In genomic region chr16:17732021-17732420, GRCm38 (mm10) we compare ENCODE assay signal across 29 mouse cellular contexts. TPM values are rescaled to one million over a fixed set of nuclear protein-coding genes. Genes with fewer than 3 reads are reported as not detected.
DNase-seq lines count a peak whose midpoint lies in the region; ATAC-seq and TF ChIP-seq lines count a peak whose summit lies in the region.
"Had no signal": no experiment of that assay in that cellular context is flagged by ENCODE, and none has a peak within 500 bp of the region (broad histone marks: within the 10 kb centered on the region; RNA-seq: fewer than 3 reads in every experiment).

No protein-coding gene starts in this region.

- DNase-seq in kidney, postnatal 0 days (ENCODE audit: low spot score) = no peak
- DNase-seq in kidney, postnatal 25 days = no peak
- DNase-seq in midbrain, postnatal 0 days (ENCODE audit: low spot score) = no peak
- peak; percentile 14 for DNase-seq in NIH3T3 (ENCODE audit: low read depth)
- DNase-seq in hindbrain, postnatal 0 days (ENCODE audit: low spot score) = no peak
- no peak for DNase-seq in adrenal gland, adult 2 months
- DNase-seq: adrenal gland, postnatal 10 days; cerebellum, adult 2 months; cerebellum, postnatal 36 days; embryo, embryonic 11 days; gastrocnemius, postnatal 36 days; heart, adult 2 months; heart, postnatal 36 days; kidney, adult 9 months; kidney, postnatal 36 days; layer of hippocampus, adult 9-11 months; left cerebral cortex, postnatal 4 days; lung, embryonic 14.5 days; lung, postnatal 36 days; retina, postnatal 1 day; right cerebral cortex, postnatal 25 days; thymus, postnatal 25 days had no signal

- no peak overlapping the region for H3K27ac ChIP-seq in kidney, postnatal 0 days
- H3K27ac ChIP-seq in midbrain, postnatal 0 days (ENCODE audit: low read depth, low read length) = no peak overlapping the region
- H3K27ac ChIP-seq in midbrain, embryonic 15.5 days = no peak overlapping the region
- H3K27ac ChIP-seq in hindbrain, postnatal 0 days = no peak overlapping the region
- H3K27ac ChIP-seq: forebrain, embryonic 15.5 days; heart, adult 2 months; hindbrain, embryonic 13.5 days; midbrain, embryonic 13.5 days; neural tube, embryonic 13.5 days had no signal

- no peak overlapping the region for H3K9ac ChIP-seq in kidney, postnatal 0 days (ENCODE audit: low read depth, low read length)
- no peak overlapping the region for H3K9ac ChIP-seq in midbrain, postnatal 0 days (replicated peaks; ENCODE audit: low read length, poor library complexity, severe bottlenecking)
- no peak overlapping the region for H3K9ac ChIP-seq in midbrain, embryonic 15.5 days
- H3K9ac ChIP-seq in hindbrain, postnatal 0 days (replicated peaks; ENCODE audit: low read length) = no peak overlapping the region
- H3K9ac ChIP-seq: forebrain, embryonic 15.5 days; hindbrain, embryonic 13.5 days; lung, embryonic 14.5 days; midbrain, embryonic 13.5 days; neural tube, embryonic 13.5 days had no signal

- 37% methylated on average over 3 of the region's 3 CpGs for WGBS in kidney, postnatal 0 days
- 41% methylated on average over 3 of the region's 3 CpGs for WGBS in midbrain, postnatal 0 days
- WGBS in midbrain, embryonic 15.5 days = 48% methylated on average over 3 of the region's 3 CpGs
- 43% methylated on average over 3 of the region's 3 CpGs for WGBS in hindbrain, postnatal 0 days

- H3K4me2 ChIP-seq in kidney, postnatal 0 days (ENCODE audit: low read length) = no peak overlapping the region
- H3K4me2 ChIP-seq in midbrain, postnatal 0 days (ENCODE audit: low read depth, low read length, poor library complexity, severe bottlenecking) = no peak overlapping the region
- no peak overlapping the region for H3K4me2 ChIP-seq in midbrain, embryonic 15.5 days
- H3K4me2 ChIP-seq in hindbrain, postnatal 0 days (ENCODE audit: low read depth, low read length) = no peak overlapping the region
- H3K4me2 ChIP-seq: forebrain, embryonic 15.5 days; hindbrain, embryonic 13.5 days; lung, embryonic 14.5 days; midbrain, embryonic 13.5 days; neural tube, embryonic 13.5 days had no signal

- peak; percentile 47 for TF ChIP-seq CTCF in kidney, postnatal 0 days (IDR thresholded peaks at IDR 0.05; ENCODE audit: low read depth)
- peak; percentile 26 for TF ChIP-seq CTCF in midbrain, postnatal 0 days (IDR thresholded peaks at IDR 0.05)
- TF ChIP-seq CTCF in hindbrain, postnatal 0 days (IDR thresholded peaks at IDR 0.05; ENCODE audit: low read depth) = no peak

- H3K4me3 ChIP-seq in kidney, postnatal 0 days (replicated peaks; ENCODE audit: low read depth, low read length) = no peak overlapping the region
- no peak overlapping the region for H3K4me3 ChIP-seq in midbrain, postnatal 0 days (ENCODE audit: low read depth, low read length)
- no peak overlapping the region for H3K4me3 ChIP-seq in midbrain, embryonic 15.5 days
- no peak overlapping the region for H3K4me3 ChIP-seq in hindbrain, postnatal 0 days (ENCODE audit: low read length)
- H3K4me3 ChIP-seq: forebrain, embryonic 15.5 days; heart, adult 2 months; hindbrain, embryonic 13.5 days; megakaryocyte, embryonic 14.5 days; midbrain, embryonic 13.5 days; neural tube, embryonic 13.5 days had no signal

- H3K27me3 ChIP-seq in kidney, postnatal 0 days (ENCODE audit: insufficient read depth, low read length) = no peaks in the 10 kb centered on the region
- H3K27me3 ChIP-seq in midbrain, postnatal 0 days (ENCODE audit: insufficient read depth, low read length) = no peaks in the 10 kb centered on the region
- H3K27me3 ChIP-seq in midbrain, embryonic 15.5 days (replicated peaks) = no peaks in the 10 kb centered on the region
- no peaks in the 10 kb centered on the region for H3K27me3 ChIP-seq in hindbrain, postnatal 0 days (ENCODE audit: insufficient read depth, low read length)
- H3K27me3 ChIP-seq: forebrain, embryonic 15.5 days had no signal

- no peaks in the 10 kb centered on the region for H3K36me3 ChIP-seq in kidney, postnatal 0 days (ENCODE audit: insufficient read depth, low read length)
- no peaks in the 10 kb centered on the region for H3K36me3 ChIP-seq in midbrain, postnatal 0 days (ENCODE audit: insufficient read depth, low read length)
- H3K36me3 ChIP-seq in midbrain, embryonic 15.5 days (replicated peaks) = no peaks in the 10 kb centered on the region
- no peaks in the 10 kb centered on the region for H3K36me3 ChIP-seq in hindbrain, postnatal 0 days (ENCODE audit: insufficient read depth, low read length)
- H3K36me3 ChIP-seq: forebrain, embryonic 15.5 days; hindbrain, embryonic 13.5 days; midbrain, embryonic 13.5 days; neural tube, embryonic 13.5 days had no signal

- no peaks in the 10 kb centered on the region for H3K4me1 ChIP-seq in kidney, postnatal 0 days (replicated peaks; ENCODE audit: insufficient read depth, low read length)
- no peaks in the 10 kb centered on the region for H3K4me1 ChIP-seq in midbrain, postnatal 0 days (ENCODE audit: insufficient read depth, low read length)
- H3K4me1 ChIP-seq in midbrain, embryonic 15.5 days = no peaks in the 10 kb centered on the region
- 0 out of 2 replicates have a peak, but pooled peaks cover 1% of the 10 kb centered on the region for H3K4me1 ChIP-seq in hindbrain, postnatal 0 days (ENCODE audit: insufficient read depth, low read length)
- H3K4me1 ChIP-seq: hindbrain, embryonic 13.5 days; midbrain, embryonic 13.5 days had no signal

- H3K9me3 ChIP-seq in kidney, postnatal 0 days (replicated peaks; ENCODE audit: low read length) = no peaks in the 10 kb centered on the region
- no peaks in the 10 kb centered on the region for H3K9me3 ChIP-seq in midbrain, postnatal 0 days (ENCODE audit: low read length)
- no peaks in the 10 kb centered on the region for H3K9me3 ChIP-seq in midbrain, embryonic 15.5 days
- no peaks in the 10 kb centered on the region for H3K9me3 ChIP-seq in hindbrain, postnatal 0 days (ENCODE audit: low read length)
- H3K9me3 ChIP-seq: forebrain, embryonic 15.5 days; hindbrain, embryonic 13.5 days; megakaryocyte, embryonic 14.5 days; midbrain, embryonic 13.5 days; neural tube, embryonic 13.5 days had no signal

- ATAC-seq in kidney, postnatal 0 days (replicated peaks; ENCODE audit: low FRiP score, low read depth) = no peak
- ATAC-seq in midbrain, postnatal 0 days (ENCODE audit: low FRiP score) = no peak
- no peak for ATAC-seq in midbrain, embryonic 15.5 days (replicated peaks)
- ATAC-seq in hindbrain, postnatal 0 days = no peak
- ATAC-seq: activated CD4-positive, CD25-positive, alpha-beta regulatory T cell, adult 4 months; forebrain, embryonic 15.5 days; midbrain, embryonic 13.5 days had no signal

RNA-seq across cellular contexts. Expression of gene Med15, which starts 0.7 kb away (rescaled TPM):
- 29.4 TPM in 2 replicates for polyA plus RNA-seq in kidney, postnatal 0 days (2015; fragmentation: Nextera tagmentation; extraction: Ambion mirVana)
- total RNA-seq in midbrain, postnatal 0 days (2014; rRNA removed) = 58.3 and 60.7 TPM in 2 replicates
- polyA plus RNA-seq in midbrain, postnatal 0 days (2015; fragmentation: Nextera tagmentation; extraction: Ambion mirVana) = 43.0 and 49.3 TPM in 2 replicates
- polyA plus RNA-seq in midbrain, embryonic 15.5 days (2015; fragmentation: Nextera tagmentation; extraction: Ambion mirVana) = 53.2 and 59.4 TPM in 2 replicates
- total RNA-seq in hindbrain, postnatal 0 days (2014; rRNA removed) = 47.5 and 66.1 TPM in 2 replicates
- 33.8 and 39.2 TPM in 2 replicates for polyA plus RNA-seq in hindbrain, postnatal 0 days (2015; fragmentation: Nextera tagmentation; extraction: Ambion mirVana)
- total RNA-seq in adrenal gland, adult 2 months (2021) = 10 to 100 TPM; 53.9 to 65.4 TPM
- polyA plus RNA-seq in adrenal gland, adult 2 months (2012; rRNA removed) = 138 and 157 TPM in 2 replicates

RNA-seq across cellular contexts. Expression of gene Klhl22, which starts 27.4 kb away (rescaled TPM):
- polyA plus RNA-seq in kidney, postnatal 0 days (2015; fragmentation: Nextera tagmentation; extraction: Ambion mirVana) = 39.3 and 42.8 TPM in 2 replicates
- 150 and 156 TPM in 2 replicates for total RNA-seq in midbrain, postnatal 0 days (2014; rRNA removed)
- 79.3 and 82.6 TPM in 2 replicates for polyA plus RNA-seq in midbrain, postnatal 0 days (2015; fragmentation: Nextera tagmentation; extraction: Ambion mirVana)
- polyA plus RNA-seq in midbrain, embryonic 15.5 days (2015; fragmentation: Nextera tagmentation; extraction: Ambion mirVana) = 93.2 and 93.4 TPM in 2 replicates
- total RNA-seq in hindbrain, postnatal 0 days (2014; rRNA removed) = 176 and 190 TPM in 2 replicates
- 69.6 and 80.5 TPM in 2 replicates for polyA plus RNA-seq in hindbrain, postnatal 0 days (2015; fragmentation: Nextera tagmentation; extraction: Ambion mirVana)
- total RNA-seq in adrenal gland, adult 2 months (2021) = 10 to 100 TPM; 45.5 to 49.8 TPM
- polyA plus RNA-seq in adrenal gland, adult 2 months (2012; rRNA removed) = 55.3 and 68.2 TPM in 2 replicates
